Mouse (Mus musculus): ENCODE measurements around the gene Cdh13.
"Not testable (repeated sequence)": the region's sequence is repeated elsewhere in the genome, so short reads cannot be mapped to it uniquely, and the experiment has no call there.

Cdh13 gene

GRCm38 (mm10) chr8:118676233-118676632, 392.7 kb downstream of the Cdh13 start:
- no peak for DNase-seq (ENCODE audit: inconsistent ontology term)

DNA sequence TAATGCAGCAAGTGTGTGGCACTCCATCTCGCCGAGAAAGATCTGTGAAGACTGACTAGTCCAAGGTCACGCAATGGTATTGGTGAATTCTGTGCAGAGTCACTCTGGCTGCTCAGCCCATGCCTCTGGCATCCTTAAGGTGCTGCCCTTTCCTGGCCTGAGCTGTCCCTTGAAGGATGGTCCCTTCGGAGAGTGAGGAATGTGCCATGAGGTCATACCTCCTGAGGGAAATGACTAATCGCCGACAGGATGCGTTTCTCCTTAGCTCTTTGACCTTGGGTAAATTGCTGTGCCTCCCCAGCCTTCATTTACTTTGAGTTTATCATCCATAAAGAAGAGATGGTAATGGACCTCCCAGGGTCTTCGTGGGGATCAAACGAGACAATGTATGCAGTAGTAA, 395.8 kb downstream of the Cdh13 start:
- DNase-seq (ENCODE audit: inconsistent ontology term), result no peak

DNA sequence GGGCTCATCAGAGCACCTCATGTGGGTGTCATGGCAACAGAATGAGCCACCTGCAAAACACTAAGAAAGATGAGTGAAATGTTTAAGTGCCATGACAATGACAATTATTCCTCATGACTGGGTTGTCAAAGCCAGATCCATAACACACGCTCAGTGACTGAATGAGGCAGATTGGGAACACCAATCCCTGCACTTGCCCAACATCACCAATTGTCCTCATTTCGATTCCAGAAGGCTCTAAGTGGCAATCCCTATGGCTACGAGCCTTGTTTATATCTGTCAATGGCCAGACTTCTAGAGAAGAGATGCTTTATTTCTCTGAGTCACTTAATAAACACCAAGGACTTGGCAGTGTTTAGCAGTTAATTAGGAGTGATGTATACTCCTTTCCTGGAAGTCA, 399.9 kb downstream of the Cdh13 start:
- DNase-seq (ENCODE audit: inconsistent ontology term), result peak; percentile 29

DNA sequence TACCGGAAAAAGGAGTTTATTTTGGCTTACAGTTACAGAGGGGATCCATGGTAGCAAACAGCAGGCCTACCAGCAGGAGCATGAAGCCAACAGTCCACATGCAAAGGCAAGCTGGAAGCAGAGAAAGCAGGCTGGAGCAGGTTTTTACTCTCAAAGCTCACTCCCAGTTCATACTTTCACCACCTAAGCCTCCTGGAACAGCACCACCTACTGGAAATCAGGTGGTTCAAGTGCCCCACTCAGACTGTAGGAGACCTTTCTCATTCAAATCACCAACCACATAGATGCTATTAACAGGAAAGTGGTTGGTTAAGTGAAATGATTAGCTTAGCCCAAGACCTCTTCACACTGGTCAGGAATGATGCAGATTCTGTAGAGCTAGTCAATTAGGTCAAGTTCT, 402.3 kb downstream of the Cdh13 start:
- no peak for DNase-seq (ENCODE audit: inconsistent ontology term)

- no peak for DNase-seq (ENCODE audit: inconsistent ontology term)
Observed at GRCm38 (mm10) chr8:118689849-118690248, 406.3 kb downstream of the Cdh13 start.

DNA sequence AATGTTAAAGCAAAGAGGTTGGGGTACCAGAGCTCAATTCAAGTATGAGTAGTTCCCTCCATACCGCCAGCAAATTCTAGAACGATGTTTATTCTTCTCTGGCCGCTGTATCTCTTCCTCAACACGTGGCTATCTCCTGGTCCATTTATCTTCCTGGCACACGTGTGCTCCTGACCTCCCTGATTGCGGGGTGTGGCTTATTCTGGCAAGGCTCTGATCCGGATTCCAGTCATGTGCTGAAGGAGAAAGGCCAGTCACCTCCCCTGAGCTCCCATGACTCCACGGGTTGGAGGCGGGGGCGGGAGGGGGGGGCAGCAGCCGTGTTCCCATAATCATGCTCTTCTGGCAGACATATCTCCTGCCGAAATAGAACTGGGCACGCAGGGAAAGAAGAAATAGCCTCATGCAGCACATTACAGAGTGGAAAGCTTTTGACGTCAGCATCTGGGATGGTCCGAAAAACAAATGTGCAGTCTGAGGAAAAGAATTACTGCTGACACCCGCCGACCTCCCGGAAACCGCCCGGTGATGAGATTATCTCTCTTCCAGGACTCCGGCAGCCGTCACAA, 417.9 kb downstream of the Cdh13 start:
- DNase-seq (ENCODE audit: inconsistent ontology term), result no peak

- no peak for DNase-seq (ENCODE audit: inconsistent ontology term)
Observed at GRCm38 (mm10) chr8:118709366-118709765, 425.8 kb downstream of the Cdh13 start.

- DNase-seq (ENCODE audit: inconsistent ontology term), result no peak
Observed at GRCm38 (mm10) chr8:118711631-118712030, 428.1 kb downstream of the Cdh13 start.

- DNase-seq (ENCODE audit: inconsistent ontology term), result no peak
Observed at GRCm38 (mm10) chr8:118713111-118713510, 429.6 kb downstream of the Cdh13 start.

- DNase-seq (ENCODE audit: inconsistent ontology term), result no peak
Observed at GRCm38 (mm10) chr8:118713596-118713995, 430.1 kb downstream of the Cdh13 start.

DNA sequence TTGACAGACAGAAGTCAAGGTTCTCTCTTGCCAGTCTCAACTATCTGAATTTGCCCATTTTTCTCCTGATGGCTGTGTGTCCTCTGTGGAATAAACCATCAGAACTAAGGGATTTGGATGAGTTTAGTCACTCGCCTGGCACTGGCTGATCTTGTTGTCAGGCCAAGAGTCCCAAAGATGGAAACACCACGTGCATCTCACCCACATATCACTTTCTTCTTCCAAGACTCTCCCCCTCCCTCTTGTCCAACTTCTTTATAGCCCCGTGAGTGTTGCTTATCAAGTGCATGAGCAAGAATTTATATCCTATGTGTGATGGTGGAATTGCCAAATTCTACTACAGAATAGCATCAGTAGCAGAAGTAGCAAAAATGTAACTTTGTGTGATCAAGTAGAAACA, 439.4 kb downstream of the Cdh13 start:
- no peak for DNase-seq (ENCODE audit: inconsistent ontology term)

DNA sequence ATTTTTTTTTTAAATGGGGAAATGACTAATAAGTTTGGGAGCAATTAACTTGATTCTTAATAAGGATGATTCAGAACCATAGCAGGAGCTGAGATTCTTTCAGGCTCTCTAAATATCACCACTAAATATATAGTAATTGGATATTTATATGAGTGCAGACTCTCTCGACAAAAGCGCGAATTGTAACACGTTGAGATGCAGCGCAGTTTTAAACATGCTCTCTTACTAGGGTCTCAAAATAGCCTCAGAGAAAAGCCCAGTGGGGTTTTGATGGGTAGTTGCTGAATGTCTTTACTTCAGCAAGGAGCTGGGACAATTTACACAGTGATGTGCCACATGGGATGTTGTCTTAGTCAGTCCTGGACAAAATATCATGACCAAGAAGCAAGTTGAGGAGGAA, 442.1 kb downstream of the Cdh13 start:
- no peak for DNase-seq (ENCODE audit: inconsistent ontology term)

DNA sequence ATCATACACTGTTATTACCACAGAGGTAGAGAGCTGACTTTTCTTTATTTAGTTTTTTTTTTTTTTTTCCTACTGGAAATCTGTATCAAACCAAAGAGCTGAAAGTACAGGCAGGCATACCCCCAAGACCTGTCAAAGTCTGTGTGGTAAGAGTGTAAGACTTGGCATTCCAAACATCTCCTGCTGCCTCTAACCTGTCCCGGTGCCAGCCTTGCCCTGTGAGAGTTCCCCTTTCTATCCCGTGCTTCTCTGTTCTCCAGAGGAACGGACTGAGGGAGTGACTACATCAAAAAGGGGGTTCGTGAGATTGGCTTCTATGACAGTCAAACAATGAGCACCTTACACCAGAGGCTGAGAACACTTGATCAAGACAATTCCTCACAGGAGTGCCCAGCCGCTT, 458.2 kb downstream of the Cdh13 start:
- DNase-seq (ENCODE audit: inconsistent ontology term), result no peak

- no peak for DNase-seq (ENCODE audit: inconsistent ontology term)
Observed at GRCm38 (mm10) chr8:118744991-118745390, 461.5 kb downstream of the Cdh13 start.

GRCm38 (mm10) chr8:118748041-118748604, 464.6 kb downstream of the Cdh13 start:
- no peak for DNase-seq (ENCODE audit: inconsistent ontology term)

- no peak for DNase-seq (ENCODE audit: inconsistent ontology term)
Observed at GRCm38 (mm10) chr8:118749191-118749590, 465.7 kb downstream of the Cdh13 start.

DNA sequence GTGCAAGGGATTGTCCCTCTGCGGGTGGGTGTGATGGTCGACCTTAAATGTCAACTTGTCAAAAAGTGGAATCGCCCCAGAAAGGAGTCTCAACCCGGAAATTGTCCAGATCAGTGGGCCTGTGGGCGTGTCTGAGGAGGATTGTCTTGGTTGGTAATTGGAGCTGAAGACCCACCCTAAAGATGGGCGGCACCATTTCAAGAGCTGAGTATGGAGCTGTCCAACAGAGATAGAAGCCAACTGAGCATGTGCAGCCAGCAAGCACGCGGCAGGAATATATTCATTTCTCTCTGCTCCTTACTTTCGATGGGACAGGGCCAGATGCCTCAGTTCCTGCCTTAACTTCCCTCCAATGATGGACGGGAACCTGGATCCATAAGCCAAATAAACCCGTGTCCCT, 466.3 kb downstream of the Cdh13 start:
- no peak for DNase-seq (ENCODE audit: inconsistent ontology term)

DNA sequence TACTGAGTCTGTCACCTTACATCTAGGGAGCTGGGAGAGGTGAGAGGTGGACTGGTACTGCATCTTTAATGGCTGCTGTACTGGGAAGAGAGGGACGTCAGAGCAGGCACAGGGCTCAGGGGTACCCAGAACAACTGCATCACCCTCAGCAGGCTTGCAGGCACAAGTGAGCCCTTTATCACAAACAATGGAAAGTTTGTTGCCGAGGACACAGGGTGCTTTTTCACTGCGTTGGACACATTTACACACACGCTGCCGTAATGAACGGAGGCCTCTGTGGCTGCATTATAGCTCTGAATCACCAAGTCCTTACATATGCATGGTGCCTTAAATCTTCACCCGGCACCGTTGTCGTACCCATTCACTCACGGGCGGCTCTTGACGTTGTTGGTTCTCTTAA, 470.2 kb downstream of the Cdh13 start:
- DNase-seq (ENCODE audit: inconsistent ontology term), result no peak

DNA sequence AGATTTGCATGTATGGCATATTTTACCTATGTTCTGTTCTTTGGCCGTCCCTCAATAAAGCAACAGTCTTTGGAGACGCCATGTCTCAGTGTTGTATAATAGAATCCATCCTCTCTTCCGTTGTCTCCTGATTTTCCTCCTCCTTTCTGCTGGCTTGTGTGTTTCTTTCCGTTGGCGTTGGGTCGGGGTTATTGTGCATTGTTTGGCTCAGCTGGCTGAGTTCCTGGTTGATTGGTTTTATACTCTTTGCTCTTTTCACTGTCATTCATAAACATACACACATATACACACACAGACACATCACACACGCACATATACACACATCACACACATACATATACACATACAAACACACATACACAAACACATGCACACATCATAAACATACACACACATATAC, 470.6 kb downstream of the Cdh13 start:
- no peak for DNase-seq (ENCODE audit: inconsistent ontology term)

- not testable (repeated sequence) for DNase-seq (ENCODE audit: inconsistent ontology term)
Observed at GRCm38 (mm10) chr8:118777507-118777906, 494.0 kb downstream of the Cdh13 start.

DNA sequence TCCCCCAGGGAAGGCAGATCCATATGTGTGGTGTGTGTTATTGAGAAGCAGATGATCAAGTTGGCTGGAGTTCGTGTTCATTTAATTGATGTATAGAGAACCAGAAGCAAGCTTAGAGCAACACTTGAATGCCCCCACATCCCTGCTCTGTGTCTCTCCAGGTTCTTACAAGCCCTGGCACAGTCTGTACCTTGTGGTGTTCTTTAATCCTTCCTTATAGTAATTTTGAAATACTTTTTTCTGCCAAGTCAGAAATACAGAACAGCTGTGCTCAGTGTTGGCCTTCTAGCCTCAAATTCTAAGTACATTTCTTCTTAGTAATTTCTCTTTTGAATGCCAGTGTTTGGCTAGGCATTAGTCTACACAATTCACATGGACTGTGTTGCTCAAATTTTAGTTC, 494.8 kb downstream of the Cdh13 start:
- DNase-seq (ENCODE audit: inconsistent ontology term), result no peak

- DNase-seq (ENCODE audit: inconsistent ontology term), result peak; percentile 46
Observed at GRCm38 (mm10) chr8:118785646-118786045, 502.1 kb downstream of the Cdh13 start.

- no peak for DNase-seq (ENCODE audit: inconsistent ontology term)
Observed at GRCm38 (mm10) chr8:118789649-118790048, 506.1 kb downstream of the Cdh13 start.

DNA sequence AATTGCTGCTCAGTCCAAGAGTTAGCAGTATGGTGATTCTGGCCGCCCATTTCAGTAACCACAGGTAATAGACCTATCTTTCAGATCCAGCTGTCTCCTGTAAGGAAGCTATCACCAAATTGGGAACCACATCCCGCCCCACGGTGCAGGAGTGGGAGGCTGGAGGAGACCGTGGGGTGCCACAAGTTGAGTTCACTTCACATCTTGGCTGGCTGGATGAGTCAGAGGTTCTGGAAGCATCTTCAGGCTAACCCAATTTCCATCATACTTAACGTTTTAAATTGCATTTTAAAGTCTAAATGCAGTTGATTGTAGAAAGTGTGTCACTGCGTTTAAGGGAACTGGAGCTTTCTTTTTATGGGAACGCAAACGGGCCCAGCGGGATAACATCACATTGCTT, 511.4 kb downstream of the Cdh13 start:
- no peak for DNase-seq (ENCODE audit: inconsistent ontology term)

Measured in Muller cell, postnatal 12 days (primary cell).